Mouse (Mus musculus): ENCODE data around the gene Sh2d4b. TPM values are rescaled to one million over a fixed set of nuclear protein-coding genes. Genes with fewer than 3 reads are reported as not detected.

Sh2d4b gene
- total RNA-seq (2014; rRNA removed) (3.0 and 3.7 TPM in 2 replicates), polyA plus RNA-seq (2015; fragmentation: Nextera tagmentation; extraction: Ambion mirVana) (0.44 and 0.74 TPM in 2 replicates)

DNA sequence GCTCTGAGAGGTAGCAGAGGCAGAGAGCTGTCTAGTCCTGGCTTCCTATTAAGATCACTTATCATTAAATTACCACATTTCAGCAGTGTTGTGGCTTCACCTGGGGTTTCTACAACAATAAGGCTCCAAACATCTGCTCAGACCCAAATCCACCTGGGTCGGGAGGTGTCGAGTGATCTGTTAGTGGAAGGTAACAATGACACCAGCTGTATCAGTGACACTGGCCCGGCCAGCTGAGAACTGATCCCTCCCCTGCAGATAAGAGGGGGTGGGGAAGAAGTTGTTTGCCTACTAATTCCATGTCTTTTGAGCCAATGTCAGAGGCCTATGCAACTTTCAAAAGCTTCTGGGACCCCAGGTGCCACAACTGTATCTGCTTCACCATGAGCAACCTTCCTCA lies at the start of gene Sh2d4b:
TSS of gene Sh2d4b (minus strand) at position 71 of the 400 bp plus-strand sequence.
- Histone ChIP-seq H3K27me3 (ENCODE audit: insufficient read depth, low read length) (no peaks in the 10 kb centered on the region), H3K4me2 (ENCODE audit: low read depth, low read length, poor library complexity, severe bottlenecking) (no peak within 1 kb of the TSS), H3K4me1 (ENCODE audit: insufficient read depth, low read length) (no peaks in the 10 kb centered on the region), H3K9ac (replicated peaks; ENCODE audit: low read length, poor library complexity, severe bottlenecking) (no peak within 1 kb of the TSS), H3K27ac (ENCODE audit: low read depth, low read length) (no peak within 1 kb of the TSS), H3K4me3 (ENCODE audit: low read depth, low read length) (no peak within 1 kb of the TSS), H3K36me3 (ENCODE audit: insufficient read depth, low read length) (no peaks in the 10 kb centered on the region), H3K9me3 (ENCODE audit: low read length) (no peaks in the 10 kb centered on the region)
- no peak for TF ChIP-seq CTCF (IDR thresholded peaks at IDR 0.05)
- WGBS, result 75% methylated on average over 3 of the region's 3 CpGs
- ATAC-seq (ENCODE audit: low FRiP score), result no peak
- DNase-seq (ENCODE audit: low spot score), result no peak

DNA sequence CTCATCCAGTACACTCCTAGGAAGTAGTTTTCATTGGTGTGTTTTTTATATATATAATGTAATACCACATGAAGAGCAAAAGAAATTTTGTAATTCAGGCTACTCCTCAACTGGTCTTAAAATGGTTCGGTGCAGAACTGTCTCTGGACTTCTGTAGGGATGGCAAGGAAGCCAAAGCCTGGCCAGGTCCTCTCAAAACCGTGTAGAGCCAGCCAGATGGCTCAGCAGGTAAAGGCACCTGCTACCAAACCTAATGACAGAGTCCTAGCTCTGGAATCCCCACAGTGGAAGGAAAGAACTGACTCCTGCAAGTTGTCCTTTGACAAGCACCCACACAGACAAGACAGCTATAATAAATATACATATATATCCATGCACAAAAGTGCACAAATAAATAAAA lies 49.4 kb upstream of the Sh2d4b start:
- H3K36me3 ChIP-seq (ENCODE audit: insufficient read depth, low read length), result no peaks in the 10 kb centered on the region
- no peak overlapping the region for H3K27ac ChIP-seq (ENCODE audit: low read depth, low read length)
- no peak overlapping the region for H3K4me3 ChIP-seq (ENCODE audit: low read depth, low read length)
- no peak for ATAC-seq (ENCODE audit: low FRiP score)
- no peaks in the 10 kb centered on the region for H3K9me3 ChIP-seq (ENCODE audit: low read length)
- no peaks in the 10 kb centered on the region for H3K27me3 ChIP-seq (ENCODE audit: insufficient read depth, low read length)
- no peak overlapping the region for H3K4me2 ChIP-seq (ENCODE audit: low read depth, low read length, poor library complexity, severe bottlenecking)
- 90% methylated on average over 2 of the region's 2 CpGs for WGBS
- H3K9ac ChIP-seq (replicated peaks; ENCODE audit: low read length, poor library complexity, severe bottlenecking), result no peak overlapping the region
- DNase-seq (ENCODE audit: low spot score), result no peak
- TF ChIP-seq CTCF (IDR thresholded peaks at IDR 0.05), result no peak
- H3K4me1 ChIP-seq (ENCODE audit: insufficient read depth, low read length), result no peaks in the 10 kb centered on the region

DNA sequence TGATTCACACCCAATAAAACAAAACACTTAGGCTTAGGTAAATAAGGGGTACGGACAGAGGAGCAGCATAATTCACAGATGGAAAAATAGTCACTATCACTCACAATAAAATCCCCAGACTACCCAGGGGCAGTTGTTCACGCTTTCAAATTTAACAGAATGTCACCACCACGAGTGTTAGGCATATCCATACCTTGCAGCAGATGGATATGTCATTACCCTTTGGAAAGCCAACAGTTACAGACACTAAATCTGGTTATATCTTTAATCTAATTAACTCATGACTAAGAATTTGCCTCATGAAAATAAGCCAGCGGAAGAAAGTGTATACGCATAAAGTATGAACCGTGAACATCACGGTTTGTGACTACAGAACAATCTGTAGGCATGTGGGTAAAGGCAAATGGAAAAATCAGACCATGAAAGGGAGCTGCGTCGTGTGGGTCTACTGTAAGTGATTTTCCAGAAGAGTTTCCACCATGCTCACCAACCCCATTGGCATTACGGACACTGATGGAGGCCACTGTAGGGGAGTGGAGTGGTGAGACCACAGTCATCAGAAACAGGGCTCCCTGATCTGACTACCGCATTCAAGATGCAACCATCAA lies 45.4 kb upstream of the Sh2d4b start:
- Histone ChIP-seq H3K4me2 (ENCODE audit: low read depth, low read length, poor library complexity, severe bottlenecking) (no peak overlapping the region), H3K9me3 (ENCODE audit: low read length) (no peaks in the 10 kb centered on the region), H3K36me3 (ENCODE audit: insufficient read depth, low read length) (no peaks in the 10 kb centered on the region), H3K9ac (replicated peaks; ENCODE audit: low read length, poor library complexity, severe bottlenecking) (no peak overlapping the region), H3K27me3 (ENCODE audit: insufficient read depth, low read length) (no peaks in the 10 kb centered on the region), H3K4me1 (ENCODE audit: insufficient read depth, low read length) (no peaks in the 10 kb centered on the region), H3K27ac (ENCODE audit: low read depth, low read length) (no peak overlapping the region), H3K4me3 (ENCODE audit: low read depth, low read length) (no peak overlapping the region)
- WGBS, result 80% methylated on average over 11 of the region's 11 CpGs
- DNase-seq (ENCODE audit: low spot score) (no peak), ATAC-seq (ENCODE audit: low FRiP score) (no peak)
- TF ChIP-seq CTCF (IDR thresholded peaks at IDR 0.05), result no peak

DNA sequence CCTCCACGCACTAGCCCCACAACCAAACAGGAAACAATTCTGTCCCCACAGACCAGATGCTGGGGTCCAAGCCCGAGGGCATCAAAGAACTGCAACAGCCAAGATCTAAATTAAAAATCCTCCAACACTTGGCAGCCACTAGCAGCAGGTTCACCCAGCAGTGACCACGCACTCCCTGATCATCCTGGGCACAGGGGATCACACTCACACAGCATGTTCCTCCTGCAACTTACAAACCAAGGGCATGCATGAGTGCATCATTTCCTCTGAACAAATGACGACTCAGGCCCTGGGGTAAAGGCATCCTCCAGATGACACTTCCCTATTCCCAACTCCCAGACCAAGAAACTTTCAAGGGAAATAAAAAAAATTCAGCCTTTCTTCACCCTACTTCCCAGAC lies 44.0 kb upstream of the Sh2d4b start:
- H3K9me3 ChIP-seq (ENCODE audit: low read length), result no peaks in the 10 kb centered on the region
- no peak overlapping the region for H3K4me2 ChIP-seq (ENCODE audit: low read depth, low read length, poor library complexity, severe bottlenecking)
- no peak overlapping the region for H3K4me3 ChIP-seq (ENCODE audit: low read depth, low read length)
- no peak for DNase-seq (ENCODE audit: low spot score)
- TF ChIP-seq CTCF (IDR thresholded peaks at IDR 0.05), result no peak
- H3K9ac ChIP-seq (replicated peaks; ENCODE audit: low read length, poor library complexity, severe bottlenecking), result no peak overlapping the region
- no peak overlapping the region for H3K27ac ChIP-seq (ENCODE audit: low read depth, low read length)
- no peaks in the 10 kb centered on the region for H3K4me1 ChIP-seq (ENCODE audit: insufficient read depth, low read length)
- no peak for ATAC-seq (ENCODE audit: low FRiP score)
- WGBS, result 39% methylated on average over 4 of the region's 4 CpGs
- no peaks in the 10 kb centered on the region for H3K36me3 ChIP-seq (ENCODE audit: insufficient read depth, low read length)
- H3K27me3 ChIP-seq (ENCODE audit: insufficient read depth, low read length), result no peaks in the 10 kb centered on the region

DNA sequence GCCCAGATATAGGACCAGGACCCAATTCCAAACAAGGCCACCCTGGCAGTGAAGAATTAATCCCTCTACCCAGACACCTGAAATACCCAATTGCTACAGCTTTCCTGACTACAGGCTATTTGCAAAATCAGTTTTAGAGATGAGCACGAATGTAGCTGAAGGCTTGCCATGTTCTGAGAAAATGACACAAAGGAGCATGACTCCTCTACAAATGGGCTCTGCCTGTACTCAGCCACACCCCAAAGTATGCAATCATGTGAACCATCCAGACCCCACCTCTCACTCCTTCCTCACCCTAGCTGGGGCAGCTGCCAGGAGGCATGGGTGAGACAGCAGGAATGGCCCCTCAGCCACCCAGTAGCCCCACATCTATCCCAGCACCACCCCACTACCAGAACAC lies 42.4 kb upstream of the Sh2d4b start:
- no peaks in the 10 kb centered on the region for H3K4me1 ChIP-seq (ENCODE audit: insufficient read depth, low read length)
- DNase-seq (ENCODE audit: low spot score) (no peak), ATAC-seq (ENCODE audit: low FRiP score) (no peak; the same call in 1 of the 2 replicates)
- H3K9me3 ChIP-seq (ENCODE audit: low read length), result no peaks in the 10 kb centered on the region
- H3K4me2 ChIP-seq (ENCODE audit: low read depth, low read length, poor library complexity, severe bottlenecking), result no peak overlapping the region
- 79% methylated on average over 1 of the region's 1 CpGs for WGBS
- H3K4me3 ChIP-seq (ENCODE audit: low read depth, low read length), result no peak overlapping the region
- no peak for TF ChIP-seq CTCF (IDR thresholded peaks at IDR 0.05)
- no peak overlapping the region for H3K9ac ChIP-seq (replicated peaks; ENCODE audit: low read length, poor library complexity, severe bottlenecking)
- no peaks in the 10 kb centered on the region for H3K27me3 ChIP-seq (ENCODE audit: insufficient read depth, low read length)
- H3K27ac ChIP-seq (ENCODE audit: low read depth, low read length), result no peak overlapping the region
- no peaks in the 10 kb centered on the region for H3K36me3 ChIP-seq (ENCODE audit: insufficient read depth, low read length)

DNA sequence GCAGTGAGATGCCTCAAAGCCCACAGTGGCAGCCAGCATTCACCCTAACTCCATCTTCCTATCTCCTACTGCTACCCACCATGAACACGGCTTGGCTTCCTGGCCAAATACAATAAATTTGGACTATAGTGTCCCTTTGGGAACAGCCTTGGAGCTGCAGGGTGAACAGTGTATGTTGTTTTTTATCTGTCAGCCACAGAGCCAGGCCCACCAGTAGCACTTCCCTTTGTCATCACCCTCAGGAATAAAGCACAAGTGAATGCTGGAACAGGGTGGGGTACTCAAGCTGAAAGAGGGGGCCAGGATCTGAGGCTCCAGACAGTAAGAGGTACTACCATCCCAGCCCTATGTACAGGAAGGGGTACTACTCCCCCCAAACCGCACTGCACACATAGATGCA lies 42.0 kb upstream of the Sh2d4b start:
- WGBS, result 80% methylated on average over 2 of the region's 2 CpGs
- no peak for ATAC-seq (ENCODE audit: low FRiP score)

More for the DNA sequence above, 42.0 kb upstream of the Sh2d4b start:
- H3K9me3 ChIP-seq (ENCODE audit: low read length), result no peaks in the 10 kb centered on the region
- no peaks in the 10 kb centered on the region for H3K27me3 ChIP-seq (ENCODE audit: insufficient read depth, low read length)
- H3K4me3 ChIP-seq (ENCODE audit: low read depth, low read length), result no peak overlapping the region
- H3K4me2 ChIP-seq (ENCODE audit: low read depth, low read length, poor library complexity, severe bottlenecking), result no peak overlapping the region
- no peak for TF ChIP-seq CTCF (IDR thresholded peaks at IDR 0.05)
- H3K36me3 ChIP-seq (ENCODE audit: insufficient read depth, low read length), result no peaks in the 10 kb centered on the region
- H3K9ac ChIP-seq (replicated peaks; ENCODE audit: low read length, poor library complexity, severe bottlenecking), result no peak overlapping the region
- H3K27ac ChIP-seq (ENCODE audit: low read depth, low read length), result no peak overlapping the region
- DNase-seq (ENCODE audit: low spot score), result no peak
- H3K4me1 ChIP-seq (ENCODE audit: insufficient read depth, low read length), result no peaks in the 10 kb centered on the region

Measured in midbrain, postnatal 0 days (tissue).